Mouse (Mus musculus) intestine, postnatal 0 days (tissue): ENCODE measurements around the gene Slc4a1. TPM values are rescaled to one million over a fixed set of nuclear protein-coding genes. Genes with fewer than 3 reads are reported as not detected.

ENCODE experiments used
- ATAC-seq: fragments of 200-750 bp; cut with Nextera tagmentation; 2 replicates; pipeline ENCODE4 v1.8.0; 2017; ENCODE audit warnings: mild to moderate bottlenecking, moderate TSS enrichment, moderate library complexity
- H3K27ac ChIP-seq: fragments of 300-500 bp; sonication (generic); 2 replicates; pipeline ENCODE4 v1.5.1; 2014; ENCODE audit warnings: mild to moderate bottlenecking, low read depth, low read length, moderate library complexity
- H3K27me3 ChIP-seq: fragments of 300-500 bp; sonication (generic); replicated peaks from 2 replicates; pipeline ENCODE4 v1.6.1; 2014; ENCODE audit warnings: low read length, mixed read lengths; ENCODE audit not compliant: control insufficient read depth, insufficient read depth
- H3K36me3 ChIP-seq: fragments of 300-500 bp; sonication (generic); 2 replicates; pipeline ENCODE4 v1.6.1; 2014; ENCODE audit warnings: mild to moderate bottlenecking, moderate library complexity; ENCODE audit not compliant: control insufficient read depth, insufficient read depth
- H3K4me1 ChIP-seq: fragments of 300-500 bp; sonication (generic); replicated peaks from 2 replicates; pipeline ENCODE4 v1.6.1; 2014; ENCODE audit warnings: antibody characterized with exemption, low read length, mixed read lengths; ENCODE audit not compliant: control insufficient read depth, insufficient read depth
- H3K4me2 ChIP-seq: fragments of 300-500 bp; sonication (generic); replicated peaks from 2 replicates; pipeline ENCODE4 v1.6.1; 2014; ENCODE audit warnings: low read depth, mild to moderate bottlenecking, moderate library complexity
- H3K4me3 ChIP-seq: fragments of 300-500 bp; sonication (generic); 2 replicates; pipeline ENCODE4 v1.5.1; 2014; ENCODE audit warnings: low read depth, low read length
- H3K9ac ChIP-seq: fragments of 300-500 bp; sonication (generic); 2 replicates; pipeline ENCODE4 v1.6.1; 2014; ENCODE audit warnings: mild to moderate bottlenecking, low read depth, low read length
- H3K9me3 ChIP-seq: fragments of 300-500 bp; sonication (generic); 2 replicates; pipeline ENCODE4 v1.6.1; 2016; ENCODE audit warnings: mixed run types; ENCODE audit not compliant: control insufficient read depth
- CTCF ChIP-seq: sonication (generic); IDR thresholded peaks from 2 replicates; pipeline ENCODE4 v1.5.1; 2016; ENCODE audit warnings: low read depth, mild to moderate bottlenecking, control low read depth, antibody characterized with exemption, moderate library complexity
- WGBS: fragments of 180-500 bp; shearing (Covaris S2); extraction: QIAGEN DNeasy Blood & Tissue Kit; methylation state at CpG from one replicate; pipeline ENCODE4 v1.1.7; 2014; 5-methylcytosine and 5-hydroxymethylcytosine counted together
- polyA plus RNA-seq: library from polyadenylated mRNA; unstranded; fragments of >200 nt; fragmentation: Nextera tagmentation; extraction: Ambion mirVana; gene quantifications from 2 replicates; pipeline ENCODE4 v1.2.1, GENCODE M21; 2015

Slc4a1 gene
- polyA plus RNA-seq, 1 experiment from 2014 or later: 0.29 TPM

GRCm38 (mm10) chr11:102334010-102334409 lies 32.0 kb downstream of the Slc4a1 start:
- WGBS: 47% methylated on average over 4 of the region's 4 CpGs
- TF ChIP-seq CTCF: no peak
- no peak for ATAC-seq
- Histone ChIP-seq H3K27me3 (no peaks in the 10 kb centered on the region), H3K9me3 (no peaks in the 10 kb centered on the region), H3K36me3 (no peaks in the 10 kb centered on the region), H3K4me3 (no peak overlapping the region), H3K27ac (no peak overlapping the region), H3K9ac (no peak overlapping the region), H3K4me1 (no peaks in the 10 kb centered on the region; the same call in 1 of the 2 replicates), H3K4me2 (no peak overlapping the region)

- Histone ChIP-seq H3K4me1 (no peaks in the 10 kb centered on the region; the same call in 1 of the 2 replicates), H3K36me3 (no peaks in the 10 kb centered on the region), H3K9ac (no peak overlapping the region), H3K4me2 (no peak overlapping the region), H3K27ac (no peak overlapping the region), H3K4me3 (no peak overlapping the region), H3K9me3 (no peaks in the 10 kb centered on the region), H3K27me3 (no peaks in the 10 kb centered on the region)
- no peak for TF ChIP-seq CTCF
- no peak for ATAC-seq
These were observed 32.9 kb downstream of the Slc4a1 start for GRCm38 (mm10) chr11:102333061-102333460.

GRCm38 (mm10) chr11:102331806-102332205 lies 34.2 kb downstream of the Slc4a1 start:
- no peaks in the 10 kb centered on the region for H3K4me1 ChIP-seq
- no peak for ATAC-seq
- no peak overlapping the region for H3K4me2 ChIP-seq
- H3K27me3 ChIP-seq: no peaks in the 10 kb centered on the region
- no peak for TF ChIP-seq CTCF
- no peak overlapping the region for H3K4me3 ChIP-seq
- no peak overlapping the region for H3K9ac ChIP-seq
- WGBS: 45% methylated on average over 4 of the region's 4 CpGs
- no peaks in the 10 kb centered on the region for H3K9me3 ChIP-seq
- H3K27ac ChIP-seq: no peak overlapping the region
- H3K36me3 ChIP-seq: no peaks in the 10 kb centered on the region

DNA sequence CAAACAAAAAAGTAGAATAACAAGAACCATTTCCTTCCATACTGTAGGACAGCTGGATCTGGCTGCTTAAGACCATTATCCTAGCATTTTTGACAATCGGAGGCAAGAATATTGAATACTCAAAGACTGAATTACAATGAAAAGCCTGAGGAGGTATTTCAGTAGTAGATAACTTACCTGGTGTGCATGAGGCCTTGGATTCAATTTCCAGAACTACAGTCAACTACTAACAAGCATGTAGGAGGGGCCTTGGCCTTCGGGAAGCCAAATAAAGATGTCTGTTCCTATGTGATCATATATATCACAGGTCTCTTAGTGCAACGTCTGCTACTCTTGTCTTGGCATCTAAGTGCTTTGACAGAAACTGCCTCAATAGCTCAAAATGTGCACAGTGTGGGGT lies 36.0 kb downstream of the Slc4a1 start:
- H3K9me3 ChIP-seq: no peaks in the 10 kb centered on the region
- no peaks in the 10 kb centered on the region for H3K27me3 ChIP-seq
- ATAC-seq: no peak
- no peak overlapping the region for H3K4me3 ChIP-seq
- TF ChIP-seq CTCF: no peak
- H3K4me1 ChIP-seq: no peaks in the 10 kb centered on the region
- H3K4me2 ChIP-seq: no peak overlapping the region
- no peaks in the 10 kb centered on the region for H3K36me3 ChIP-seq
- 72% methylated on average over 3 of the region's 3 CpGs for WGBS
- H3K9ac ChIP-seq: no peak overlapping the region
- no peak overlapping the region for H3K27ac ChIP-seq

- no peak for ATAC-seq
- no peaks in the 10 kb centered on the region for H3K4me1 ChIP-seq
These were observed 36.5 kb downstream of the Slc4a1 start for GRCm38 (mm10) chr11:102329518-102329917.

GRCm38 (mm10) chr11:102327839-102328238 lies 38.2 kb downstream of the Slc4a1 start:
- Histone ChIP-seq H3K27me3 (no peaks in the 10 kb centered on the region; the same call in 1 of the 2 replicates), H3K4me3 (no peak overlapping the region), H3K36me3 (no peaks in the 10 kb centered on the region), H3K9me3 (no peaks in the 10 kb centered on the region), H3K9ac (no peak overlapping the region), H3K4me2 (no peak overlapping the region), H3K27ac (no peak overlapping the region), H3K4me1 (no peaks in the 10 kb centered on the region)
- 82% methylated on average over 7 of the region's 7 CpGs for WGBS
- ATAC-seq: no peak
- no peak for TF ChIP-seq CTCF

More at GRCm38 (mm10) chr11:102329518-102329917, 36.5 kb downstream of the Slc4a1 start:
- TF ChIP-seq CTCF: no peak
- Histone ChIP-seq H3K4me3 (no peak overlapping the region), H3K9me3 (no peaks in the 10 kb centered on the region), H3K9ac (no peak overlapping the region), H3K4me2 (no peak overlapping the region), H3K36me3 (no peaks in the 10 kb centered on the region), H3K27me3 (no peaks in the 10 kb centered on the region), H3K27ac (no peak overlapping the region)

- TF ChIP-seq CTCF: no peak
- Histone ChIP-seq H3K27ac (no peak overlapping the region), H3K36me3 (no peaks in the 10 kb centered on the region), H3K4me1 (no peaks in the 10 kb centered on the region), H3K27me3 (no peaks in the 10 kb centered on the region; the same call in 1 of the 2 replicates), H3K4me3 (no peak overlapping the region), H3K9ac (no peak overlapping the region), H3K9me3 (no peaks in the 10 kb centered on the region), H3K4me2 (no peak overlapping the region)
- no peak for ATAC-seq
- 53% methylated on average over 5 of the region's 5 CpGs for WGBS
These were observed 38.8 kb downstream of the Slc4a1 start for GRCm38 (mm10) chr11:102327250-102327649.
